Mouse (Mus musculus) forebrain, embryonic 10.5 days (tissue): Measurements from ENCODE around the gene Nupr1l. TPM values are rescaled to one million over a fixed set of nuclear protein-coding genes. Genes with fewer than 3 reads are reported as not detected.

Experiments used
- DNase-seq: peaks from one replicate; pipeline ENCODE4 v3.0.0-alpha.2; 2017; ENCODE audit warnings: low spot score; ENCODE audit errors: extremely low spot score
- H3K27ac ChIP-seq: fragments of 300-500 bp; sonication (generic); 2 replicates; pipeline ENCODE4 v1.5.1; 2016; ENCODE audit warnings: mild to moderate bottlenecking
- H3K27me3 ChIP-seq: fragments of 300-500 bp; sonication (generic); 2 replicates; pipeline ENCODE4 v1.6.1; 2016; ENCODE audit warnings: mild to moderate bottlenecking; ENCODE audit not compliant: poor library complexity, severe bottlenecking
- H3K36me3 ChIP-seq: fragments of 300-500 bp; sonication (generic); replicated peaks from 2 replicates; pipeline ENCODE4 v1.6.1; 2016; ENCODE audit warnings: mild to moderate bottlenecking, moderate library complexity
- H3K4me1 ChIP-seq: fragments of 300-500 bp; sonication (generic); 2 replicates; pipeline ENCODE4 v1.6.1; 2016
- H3K4me3 ChIP-seq: fragments of 300-500 bp; sonication (generic); 2 replicates; pipeline ENCODE4 v1.5.1; 2016; ENCODE audit warnings: mild to moderate bottlenecking, moderate library complexity
- H3K9me3 ChIP-seq: fragments of 300-500 bp; sonication (generic); 2 replicates; pipeline ENCODE4 v1.6.1; 2016; ENCODE audit warnings: mild to moderate bottlenecking, moderate library complexity
- WGBS: fragments of 180-500 bp; shearing (Covaris S2); methylation state at CpG from one replicate; pipeline ENCODE4 v1.1.7; 2016; 5-methylcytosine and 5-hydroxymethylcytosine counted together
- polyA plus RNA-seq: library from polyadenylated mRNA; unstranded; fragments of >200 nt; fragmentation: Nextera tagmentation; extraction: Ambion mirVana; gene quantifications from 2 replicates; pipeline ENCODE4 v1.2.1, GENCODE M21; 2016

The Nupr1l gene
- polyA plus RNA-seq, 1 experiment from 2014 or later = 3.3 TPM

DNA sequence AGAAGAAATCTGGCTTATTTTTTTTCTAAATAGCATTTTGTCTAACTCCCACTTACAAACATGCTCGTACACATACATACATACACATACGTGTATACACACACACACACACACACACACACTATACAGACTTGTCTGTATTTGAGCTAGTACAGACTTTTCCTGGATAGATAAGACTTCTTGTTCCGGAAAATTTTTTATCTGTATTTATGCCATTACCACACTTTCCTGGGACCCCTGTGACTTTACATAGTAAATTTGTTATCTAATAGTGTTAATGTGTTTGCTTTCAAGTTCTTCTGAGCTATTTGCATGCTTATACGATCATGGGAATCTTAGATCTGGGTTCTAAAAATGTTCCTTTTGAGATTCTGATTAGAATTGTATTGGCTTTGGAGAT is 43.8 kb downstream of the Nupr1l start:
- WGBS = 93% methylated on average over 4 of the region's 4 CpGs
- Histone ChIP-seq H3K27me3 (no peaks in the 10 kb centered on the region), H3K27ac (no peak overlapping the region), H3K4me3 (no peak overlapping the region), H3K4me1 (no peaks in the 10 kb centered on the region), H3K9me3 (no peaks in the 10 kb centered on the region), H3K36me3 (peaks cover 31% of the 10 kb centered on the region)
- no peak for DNase-seq

DNA sequence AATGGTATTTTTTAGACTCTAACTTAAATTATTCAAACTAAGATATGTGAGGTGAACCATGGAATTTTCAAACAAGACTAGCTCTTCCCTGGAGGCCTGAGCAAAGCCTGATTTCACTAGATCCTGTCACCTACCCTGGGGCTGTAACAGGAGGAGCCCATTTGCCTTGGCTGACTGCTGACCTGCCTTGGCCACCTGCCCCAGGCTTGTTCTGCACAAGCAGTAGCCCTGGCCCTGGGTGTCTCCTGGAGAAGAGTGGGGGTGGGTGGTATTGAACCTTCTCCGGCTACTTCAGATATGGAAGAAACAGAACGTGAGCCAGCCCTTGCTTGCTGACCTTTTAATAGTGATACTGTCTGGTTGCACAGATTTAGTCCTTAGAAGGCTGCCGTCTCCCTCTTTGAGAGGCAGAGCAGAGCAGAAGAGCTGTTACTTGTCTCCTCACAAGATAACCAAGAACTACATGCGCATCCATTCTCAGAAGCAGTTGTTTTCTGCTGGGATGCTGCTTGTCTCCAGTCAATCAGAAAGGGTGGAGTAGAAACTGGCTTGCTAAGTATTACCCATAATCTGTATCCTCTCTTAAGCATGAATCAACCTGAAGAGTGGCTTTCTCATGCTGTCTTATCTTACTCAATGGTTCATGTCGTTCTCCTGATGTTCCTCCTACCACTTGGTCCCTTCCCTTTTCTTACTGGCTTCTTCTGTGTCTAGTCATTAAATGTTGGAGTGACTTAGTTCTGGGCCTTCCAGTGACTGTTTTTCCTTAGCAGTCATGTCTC is 46.3 kb downstream of the Nupr1l start:
- Histone ChIP-seq H3K27ac (no peak overlapping the region), H3K36me3 (peaks cover 42% of the 10 kb centered on the region), H3K9me3 (no peaks in the 10 kb centered on the region), H3K4me3 (no peak overlapping the region), H3K4me1 (no peaks in the 10 kb centered on the region), H3K27me3 (no peaks in the 10 kb centered on the region)
- 91% methylated on average over 5 of the region's 5 CpGs for WGBS
- DNase-seq = no peak

DNA sequence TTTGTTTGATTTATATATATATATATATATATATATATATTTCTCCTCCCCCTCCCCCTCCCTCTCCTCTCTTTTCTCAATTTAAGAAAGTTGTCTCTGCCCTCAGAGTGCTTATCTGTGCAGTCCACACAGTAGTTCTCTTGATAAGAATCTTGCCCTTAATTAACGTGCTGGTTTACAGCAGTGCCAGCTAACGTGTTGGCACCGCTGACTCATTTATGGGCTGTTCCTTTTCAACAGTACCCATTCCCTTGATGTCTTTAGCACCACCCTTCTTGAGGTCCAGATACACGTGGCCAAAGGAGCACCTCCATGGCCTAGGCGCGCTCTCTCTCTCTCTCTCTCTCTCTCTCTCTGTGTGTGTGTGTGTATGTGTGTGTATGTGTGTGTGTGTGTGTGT is 47.5 kb downstream of the Nupr1l start:
- no peaks in the 10 kb centered on the region for H3K4me1 ChIP-seq
- H3K36me3 ChIP-seq = peaks cover 51% of the 10 kb centered on the region
- no peak overlapping the region for H3K4me3 ChIP-seq
- H3K27ac ChIP-seq = no peak overlapping the region
- DNase-seq = no peak
- no peaks in the 10 kb centered on the region for H3K27me3 ChIP-seq
- H3K9me3 ChIP-seq = no peaks in the 10 kb centered on the region
- 94% methylated on average over 6 of the region's 6 CpGs for WGBS

DNA sequence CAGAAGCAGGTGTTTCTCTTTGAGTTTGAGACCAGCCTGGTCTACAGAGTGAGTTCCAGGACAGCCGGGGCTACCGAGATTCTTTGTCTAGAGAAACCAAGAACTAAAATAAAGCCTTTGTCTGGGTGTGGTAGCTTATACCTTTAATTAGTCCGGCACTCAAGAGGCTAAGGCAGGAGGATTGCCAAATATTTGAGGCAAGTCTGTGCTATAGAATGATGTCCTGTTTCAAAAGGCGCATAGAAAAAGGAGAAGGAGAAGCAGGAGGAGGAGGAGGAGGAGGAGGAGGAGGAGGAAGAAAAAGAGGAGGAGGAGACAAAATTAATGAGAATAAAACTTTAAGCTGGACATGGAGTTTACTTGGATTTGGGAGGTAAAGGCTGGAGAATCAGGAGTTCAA is 54.9 kb downstream of the Nupr1l start:
- 59% methylated on average over 4 of the region's 4 CpGs for WGBS
- no peak overlapping the region for H3K4me3 ChIP-seq
- H3K27me3 ChIP-seq = no peaks in the 10 kb centered on the region
- peaks cover 33% of the 10 kb centered on the region for H3K36me3 ChIP-seq
- no peak for DNase-seq
- no peaks in the 10 kb centered on the region for H3K9me3 ChIP-seq
- H3K4me1 ChIP-seq = peaks cover 20% of the 10 kb centered on the region
- no peak overlapping the region for H3K27ac ChIP-seq

Other genes starting within 250 kb of the Nupr1l start
- 5.9 and 6.6 TPM in 2 replicates for gene Zfp11, start 238.4 kb upstream of the Nupr1l start, polyA plus RNA-seq
- gene Sept14, start 200.0 kb upstream of the Nupr1l start, polyA plus RNA-seq = not detected in 2 replicates
- 173 and 181 TPM in 2 replicates for gene Mrps17, start 193.0 kb upstream of the Nupr1l start, polyA plus RNA-seq
- 75.9 and 79.4 TPM in 2 replicates for gene Nipsnap2, start 183.5 kb upstream of the Nupr1l start, polyA plus RNA-seq
- 42.1 and 44.9 TPM in 2 replicates for gene Psph, start 121.1 kb upstream of the Nupr1l start, polyA plus RNA-seq
- gene Sumf2, start 61.6 kb upstream of the Nupr1l start, polyA plus RNA-seq = 42.2 and 46.3 TPM in 2 replicates
- 1,073 and 1,078 TPM in 2 replicates for gene Chchd2, start 21.1 kb upstream of the Nupr1l start, polyA plus RNA-seq
- 5.6 and 5.8 TPM in 2 replicates for gene Zbed5, start 12.8 kb upstream of the Nupr1l start, polyA plus RNA-seq
- 0.15 and 0.26 TPM in 2 replicates for gene Phkg1, start 10.0 kb upstream of the Nupr1l start, polyA plus RNA-seq
- gene Vkorc1l1, start 33.4 kb downstream of the Nupr1l start, polyA plus RNA-seq = 33.0 and 33.4 TPM in 2 replicates
- 32.2 and 35.6 TPM in 2 replicates for gene Gusb, start 94.5 kb downstream of the Nupr1l start, polyA plus RNA-seq
- gene Asl, start 120.7 kb downstream of the Nupr1l start, polyA plus RNA-seq = 33.2 and 36.6 TPM in 2 replicates
- 61.3 and 64.0 TPM in 2 replicates for gene Crcp, start 120.8 kb downstream of the Nupr1l start, polyA plus RNA-seq
- gene Tpst1, start 164.8 kb downstream of the Nupr1l start, polyA plus RNA-seq = 54.9 and 57.0 TPM in 2 replicates
- gene Kctd7, start 236.3 kb downstream of the Nupr1l start, polyA plus RNA-seq = 3.6 and 3.9 TPM in 2 replicates